Mouse (Mus musculus): Measurements from ENCODE around the gene Ubl3. TPM values are rescaled to one million over a fixed set of nuclear protein-coding genes. Genes with fewer than 3 reads are reported as not detected.

Gene Ubl3
- total and polyA plus RNA-seq, 3 experiments = 43.6 to 112 (median 92.7) TPM

DNA sequence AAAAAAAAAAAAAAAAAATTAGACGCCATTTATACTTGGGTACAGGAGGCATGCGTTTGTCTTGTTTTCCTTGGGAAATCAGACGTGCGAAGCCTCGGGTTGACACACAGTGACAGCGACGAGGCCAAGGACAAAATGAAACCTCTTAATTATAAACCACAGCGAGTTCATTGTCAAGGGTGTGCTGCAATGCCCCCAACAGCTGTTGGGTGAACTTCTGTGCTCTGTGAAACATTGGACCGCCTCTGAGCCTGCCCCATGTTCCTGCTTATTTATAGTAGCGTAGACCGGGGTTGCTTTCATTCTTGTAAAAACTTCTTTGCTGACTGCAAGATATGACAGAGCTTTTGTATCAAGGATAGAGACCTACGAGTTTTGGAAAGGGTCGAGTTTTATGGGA lies 16.9 kb upstream of the Ubl3 start:
- intact Hi-C loops (cut with DNase I) = no loop called here
- Histone ChIP-seq H3K4me3 (no peak overlapping the region; the same call in 1 of the 2 replicates), H3K36me3 (ENCODE audit: control insufficient read depth, insufficient read depth, low read length) (no peaks in the 10 kb centered on the region), H3K79me2 (replicated peaks; ENCODE audit: control insufficient read depth, insufficient read depth, low read length) (no peaks in the 10 kb centered on the region), H3K9ac (ENCODE audit: low read depth, low read length) (no peak overlapping the region), H3K4me1 (ENCODE audit: control insufficient read depth, insufficient read depth, low read length) (peaks cover 2% of the 10 kb centered on the region), H3K27ac (peak overlapping the region; percentile 19), H3K27me3 (ENCODE audit: control insufficient read depth, insufficient read depth, low read length) (no peaks in the 10 kb centered on the region)
- WGBS = 43% methylated on average over 13 of the region's 13 CpGs
- TF ChIP-seq EP300 (IDR thresholded peaks at IDR 0.05; ENCODE audit: insufficient read depth, low read depth, low read length) (peak; percentile 67; the same call in 1 of the 2 replicates), CTCF (IDR thresholded peaks at IDR 0.05) (no peak)
- peak; percentile 48 to 53 for DNase-seq

DNA sequence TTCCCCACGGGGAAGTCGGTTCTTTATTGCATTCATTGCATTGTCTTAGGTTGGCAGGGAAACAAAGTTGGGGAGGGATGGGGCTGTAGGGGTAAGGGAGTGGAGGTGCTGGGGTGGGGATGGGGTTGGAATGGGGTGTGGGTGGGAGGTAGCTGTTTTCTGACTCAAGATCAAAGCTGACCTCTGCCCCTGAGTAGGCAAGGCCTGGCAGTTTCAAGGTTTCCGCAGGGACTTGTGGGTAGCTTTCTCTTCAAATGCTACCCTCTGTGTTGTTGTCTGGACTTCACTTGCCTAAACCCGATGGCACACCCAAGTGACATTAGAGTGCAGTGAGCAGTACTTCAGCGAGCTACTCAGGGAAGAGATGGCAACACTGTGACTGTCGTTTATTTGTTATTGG lies 13.0 kb upstream of the Ubl3 start:
- no peak for TF ChIP-seq CTCF (IDR thresholded peaks at IDR 0.05)
- intact Hi-C loops (cut with DNase I) = no loop called here
- H3K36me3 ChIP-seq (ENCODE audit: control insufficient read depth, insufficient read depth, low read length) = no peaks in the 10 kb centered on the region
- H3K4me3 ChIP-seq = no peak overlapping the region
- no peaks in the 10 kb centered on the region for H3K27me3 ChIP-seq (ENCODE audit: control insufficient read depth, insufficient read depth, low read length)
- H3K79me2 ChIP-seq (replicated peaks; ENCODE audit: control insufficient read depth, insufficient read depth, low read length) = no peaks in the 10 kb centered on the region
- H3K9ac ChIP-seq (ENCODE audit: low read depth, low read length) = no peak overlapping the region
- H3K4me1 ChIP-seq (ENCODE audit: control insufficient read depth, insufficient read depth, low read length) = peaks cover 2% of the 10 kb centered on the region
- DNase-seq = no peak
- 75% methylated on average over 6 of the region's 6 CpGs for WGBS
- H3K27ac ChIP-seq = no peak overlapping the region

DNA sequence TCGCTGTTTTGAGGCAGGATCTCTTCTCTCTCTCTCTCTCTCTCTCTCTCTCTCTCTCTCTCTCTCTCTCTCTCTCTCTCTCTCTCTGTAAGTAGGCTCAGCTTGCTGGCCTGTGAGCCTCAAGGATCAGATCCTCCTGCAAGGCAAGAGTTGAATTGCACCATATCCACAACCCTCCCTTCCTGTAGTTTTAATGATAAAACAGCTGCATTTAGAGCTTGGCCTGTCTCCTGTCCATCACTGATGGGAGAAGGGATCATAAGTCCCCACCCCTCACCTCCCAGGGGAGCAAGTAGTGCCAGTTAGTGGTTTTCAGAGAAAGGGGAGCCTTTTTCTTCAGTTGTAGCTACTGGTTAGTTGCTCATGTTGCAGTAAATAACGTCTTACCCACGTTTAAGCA lies 11.5 kb upstream of the Ubl3 start:
- intact Hi-C loops (cut with DNase I) = no loop called here
- Histone ChIP-seq H3K36me3 (ENCODE audit: control insufficient read depth, insufficient read depth, low read length) (no peaks in the 10 kb centered on the region), H3K79me2 (replicated peaks; ENCODE audit: control insufficient read depth, insufficient read depth, low read length) (no peaks in the 10 kb centered on the region), H3K4me3 (no peak overlapping the region), H3K27ac (no peak overlapping the region), H3K4me1 (ENCODE audit: control insufficient read depth, insufficient read depth, low read length) (peaks cover 2% of the 10 kb centered on the region), H3K9ac (ENCODE audit: low read depth, low read length) (no peak overlapping the region), H3K27me3 (ENCODE audit: control insufficient read depth, insufficient read depth, low read length) (no peaks in the 10 kb centered on the region)
- TF ChIP-seq POLR2A (IDR thresholded peaks at IDR 0.05; ENCODE audit: insufficient read depth, low read depth, low read length) (no peak), EP300 (IDR thresholded peaks at IDR 0.05; ENCODE audit: insufficient read depth, low read depth, low read length) (no peak), CTCF (IDR thresholded peaks at IDR 0.05) (no peak)
- peak in 1 of 2 experiments; percentile 12 for DNase-seq
- WGBS = 70% methylated on average over 3 of the region's 3 CpGs

DNA sequence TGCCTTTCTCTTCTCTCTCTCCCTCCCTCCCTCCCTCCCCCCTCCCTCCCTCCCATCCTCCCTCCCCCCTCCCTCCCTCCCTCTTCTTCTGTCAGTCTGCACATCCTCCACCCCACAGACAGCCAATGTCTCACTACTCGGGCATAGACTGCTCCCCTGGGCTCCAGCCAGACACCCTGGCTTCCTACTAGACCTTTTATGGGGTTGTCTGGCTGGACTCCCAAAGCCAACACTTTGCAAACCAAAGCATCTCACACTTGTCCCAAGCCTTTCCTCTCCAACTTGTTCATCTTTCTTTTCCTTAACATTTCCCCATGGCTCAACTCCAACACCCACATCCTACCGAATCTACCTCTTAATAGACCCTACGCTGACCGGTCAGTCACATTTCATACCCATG lies 10.7 kb upstream of the Ubl3 start:
- Histone ChIP-seq H3K27me3 (ENCODE audit: control insufficient read depth, insufficient read depth, low read length) (no peaks in the 10 kb centered on the region), H3K36me3 (ENCODE audit: control insufficient read depth, insufficient read depth, low read length) (no peaks in the 10 kb centered on the region), H3K9ac (ENCODE audit: low read depth, low read length) (no peak overlapping the region), H3K4me3 (no peak overlapping the region), H3K79me2 (replicated peaks; ENCODE audit: control insufficient read depth, insufficient read depth, low read length) (no peaks in the 10 kb centered on the region), H3K27ac (no peak overlapping the region), H3K4me1 (ENCODE audit: control insufficient read depth, insufficient read depth, low read length) (no peaks in the 10 kb centered on the region)
- DNase-seq = no peak
- intact Hi-C loops (cut with DNase I) = no loop called here
- no peak for TF ChIP-seq EP300 (IDR thresholded peaks at IDR 0.05; ENCODE audit: insufficient read depth, low read depth, low read length)
- no peak for TF ChIP-seq POLR2A (IDR thresholded peaks at IDR 0.05; ENCODE audit: insufficient read depth, low read depth, low read length)
- TF ChIP-seq CTCF (IDR thresholded peaks at IDR 0.05) = no peak
- WGBS = 64% methylated on average over 4 of the region's 4 CpGs

DNA sequence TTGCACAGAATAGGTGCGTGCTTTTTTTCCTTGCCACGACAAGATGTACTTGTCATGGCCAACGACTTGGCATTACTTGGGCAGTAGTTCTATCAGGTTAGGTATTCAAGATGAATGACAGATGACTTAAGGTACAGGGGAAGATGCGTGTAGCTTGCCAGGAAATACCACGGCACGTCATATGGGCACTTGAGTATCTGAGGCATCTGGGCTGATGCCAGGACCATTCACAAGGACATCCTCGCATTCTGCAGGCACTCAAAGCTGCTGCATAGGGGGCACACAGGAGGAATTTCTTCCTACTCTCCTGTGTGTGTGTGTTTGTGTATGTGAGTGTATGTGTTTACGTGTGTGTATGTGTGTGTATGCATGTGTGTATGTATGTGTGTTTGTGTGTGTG lies 9.6 kb upstream of the Ubl3 start:
- Histone ChIP-seq H3K4me1 (ENCODE audit: control insufficient read depth, insufficient read depth, low read length) (no peaks in the 10 kb centered on the region), H3K9ac (ENCODE audit: low read depth, low read length) (no peak overlapping the region), H3K4me3 (no peak overlapping the region), H3K27ac (no peak overlapping the region), H3K79me2 (replicated peaks; ENCODE audit: control insufficient read depth, insufficient read depth, low read length) (no peaks in the 10 kb centered on the region), H3K36me3 (ENCODE audit: control insufficient read depth, insufficient read depth, low read length) (no peaks in the 10 kb centered on the region), H3K27me3 (ENCODE audit: control insufficient read depth, insufficient read depth, low read length) (no peaks in the 10 kb centered on the region)
- 56% methylated on average over 8 of the region's 8 CpGs for WGBS
- TF ChIP-seq POLR2A (IDR thresholded peaks at IDR 0.05; ENCODE audit: insufficient read depth, low read depth, low read length) = no peak
- no peak for TF ChIP-seq EP300 (IDR thresholded peaks at IDR 0.05; ENCODE audit: insufficient read depth, low read depth, low read length)
- TF ChIP-seq CTCF (IDR thresholded peaks at IDR 0.05) = no peak
- no peak for DNase-seq
- intact Hi-C loops (cut with DNase I) = no loop called here

DNA sequence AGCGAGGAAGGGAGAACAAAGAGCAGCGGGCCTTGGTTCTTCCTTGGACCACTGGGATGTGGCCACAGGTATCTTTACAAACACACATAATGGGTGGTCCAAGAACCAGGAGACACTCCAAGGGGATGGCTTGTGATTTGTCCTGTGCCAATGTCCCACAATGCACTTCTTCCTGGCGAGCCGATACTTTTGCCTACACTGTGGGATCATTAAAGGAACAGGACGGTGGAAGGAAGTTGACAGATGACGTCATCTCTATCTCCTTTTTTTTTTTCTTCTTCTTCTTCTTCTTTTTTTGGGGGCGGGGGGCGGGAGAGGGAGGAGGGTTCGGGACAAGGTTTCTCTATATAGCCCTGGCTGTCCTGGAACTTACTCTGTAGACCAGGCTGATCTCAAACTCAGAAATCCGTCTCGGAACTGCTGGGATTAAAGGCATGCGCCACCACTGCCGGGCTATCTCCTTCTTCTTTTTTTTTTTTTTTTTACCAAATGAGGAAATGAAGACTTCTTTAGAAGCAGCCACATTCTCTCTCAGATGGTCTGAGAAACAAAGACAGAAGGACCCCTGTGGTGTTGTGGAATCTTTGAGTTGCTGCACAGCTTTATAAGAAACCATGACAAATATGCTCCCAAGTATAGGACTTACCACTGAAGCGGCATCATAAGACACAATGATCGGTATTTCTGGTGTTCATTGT lies 6.8 kb upstream of the Ubl3 start:
- TF ChIP-seq POLR2A (IDR thresholded peaks at IDR 0.05; ENCODE audit: insufficient read depth, low read depth, low read length) (no peak), CTCF (IDR thresholded peaks at IDR 0.05) (no peak), EP300 (IDR thresholded peaks at IDR 0.05; ENCODE audit: insufficient read depth, low read depth, low read length) (no peak)
- Histone ChIP-seq H3K27me3 (ENCODE audit: control insufficient read depth, insufficient read depth, low read length) (no peaks in the 10 kb centered on the region), H3K79me2 (replicated peaks; ENCODE audit: control insufficient read depth, insufficient read depth, low read length) (no peaks in the 10 kb centered on the region), H3K4me1 (ENCODE audit: control insufficient read depth, insufficient read depth, low read length) (no peaks in the 10 kb centered on the region), H3K27ac (no peak overlapping the region), H3K4me3 (no peak overlapping the region), H3K9ac (ENCODE audit: low read depth, low read length) (no peak overlapping the region), H3K36me3 (ENCODE audit: control insufficient read depth, insufficient read depth, low read length) (no peaks in the 10 kb centered on the region)
- no peak for DNase-seq
- intact Hi-C loops (cut with DNase I) = no loop called here
- 59% methylated on average over 15 of the region's 15 CpGs for WGBS

All from heart, adult 2 months (tissue).